Mouse (Mus musculus): ENCODE results near the gene Ncoa5.

DNA sequence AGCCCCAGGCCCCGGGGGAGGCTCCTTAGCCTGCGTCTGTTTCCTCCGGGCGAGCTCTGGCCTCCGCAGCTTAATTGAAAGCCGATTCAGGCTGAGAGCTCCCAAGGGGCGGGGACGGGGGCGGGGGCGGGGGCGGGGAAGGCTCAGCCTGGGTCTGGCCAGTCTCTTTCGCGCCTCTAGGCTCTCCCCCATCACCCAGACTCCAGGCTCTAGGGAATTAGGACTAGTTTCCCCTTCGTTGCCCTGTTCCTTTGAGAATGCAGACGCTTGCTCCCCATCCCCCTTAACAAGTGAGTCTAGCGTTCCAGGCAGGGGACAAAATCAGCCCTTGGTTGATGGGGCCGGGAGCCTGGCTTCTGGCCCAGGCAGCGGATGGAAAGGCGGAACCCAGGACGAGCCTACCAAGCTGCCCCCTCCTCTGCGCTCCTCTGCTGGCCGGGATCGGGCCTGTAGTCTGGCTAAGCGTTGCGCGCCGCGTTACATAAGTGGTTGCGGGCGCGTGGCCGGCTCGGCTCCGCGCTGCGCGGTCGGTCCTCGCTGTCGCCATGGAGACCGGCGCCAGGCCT, 64.0 kb downstream of the Ncoa5 start:
- TF ChIP-seq CTCF (IDR thresholded peaks at IDR 0.05; ENCODE audit: low read depth, low read length) (no peak), POLR2A (IDR thresholded peaks at IDR 0.05; ENCODE audit: borderline replicate concordance, low read depth, low read length) (no peak)
